In the genomic region with DNA sequence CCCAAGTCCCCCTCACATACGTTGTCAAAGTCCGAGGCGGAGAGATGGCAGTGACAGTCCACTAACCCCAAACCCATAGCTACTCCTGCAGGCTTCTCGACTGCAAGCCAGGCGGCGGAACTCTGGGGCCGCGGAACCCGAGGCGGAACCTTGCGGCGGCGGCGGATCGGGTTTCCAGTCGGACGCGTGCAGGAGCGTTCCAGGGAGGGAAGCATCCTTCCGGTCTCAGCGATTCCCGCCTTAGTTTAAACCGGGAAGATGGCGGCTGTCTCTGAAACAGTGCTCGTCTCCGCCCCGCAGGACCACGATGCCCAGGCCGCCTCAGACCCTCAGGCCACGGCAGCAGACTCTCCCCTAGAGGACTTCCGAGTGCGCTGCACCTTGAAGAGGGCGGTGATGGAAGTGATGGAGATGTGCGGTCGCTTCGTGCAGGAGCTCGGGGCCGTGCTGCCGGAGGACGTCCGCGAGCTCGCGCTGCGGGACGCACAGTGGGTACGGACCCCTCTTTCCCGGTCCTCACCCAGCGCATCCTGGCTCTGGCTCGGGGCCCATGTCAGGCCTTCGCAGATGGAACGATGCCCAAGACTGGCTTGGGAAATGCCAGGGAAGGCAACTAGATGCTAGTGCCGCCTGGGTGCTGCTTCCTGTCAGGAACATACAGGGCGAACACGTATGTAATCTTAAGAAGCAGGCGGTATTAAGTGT, we compare ENCODE assay signal across 8 mouse cellular contexts. TPM values are rescaled to one million over a fixed set of nuclear protein-coding genes. Genes with fewer than 3 reads are reported as not detected.
A peak's percentile ranks its signal among the peaks of the same experiment; 100 is the strongest.
DNase-seq lines count a peak whose midpoint lies in the region; ATAC-seq and TF ChIP-seq lines count a peak whose summit lies in the region.

A gene (minus strand): TSS at position 152 of the 705 bp plus-strand sequence.
A gene (plus strand): TSS at position 232 of the 705 bp plus-strand sequence.

- TF ChIP-seq CTCF in stomach, postnatal 0 days (IDR thresholded peaks at IDR 0.05; ENCODE audit: low read depth) = peak; percentile 63

- H3K27ac ChIP-seq in forebrain, embryonic 13.5 days = peak within 1 kb of the TSS; percentile 66
- H3K27ac ChIP-seq in liver, embryonic 16.5 days (ENCODE audit: low read length) = peak within 1 kb of the TSS; percentile 58
- no peak within 1 kb of the TSS for H3K27ac ChIP-seq in neural tube, embryonic 12.5 days
- H3K27ac ChIP-seq in stomach, postnatal 0 days (replicated peaks) = peak within 1 kb of the TSS; percentile 46; the same call in 1 of the 2 replicates

- no peaks in the 10 kb centered on the region for H3K9me3 ChIP-seq in forebrain, embryonic 13.5 days (replicated peaks)
- no peaks in the 10 kb centered on the region for H3K9me3 ChIP-seq in liver, embryonic 16.5 days (replicated peaks; ENCODE audit: control insufficient read depth, low read length)
- no peaks in the 10 kb centered on the region for H3K9me3 ChIP-seq in neural tube, embryonic 12.5 days
- H3K9me3 ChIP-seq in stomach, postnatal 0 days (ENCODE audit: control insufficient read depth, low read length) = no peaks in the 10 kb centered on the region

- H3K4me3 ChIP-seq in forebrain, embryonic 13.5 days = peak within 1 kb of the TSS; percentile 89
- H3K4me3 ChIP-seq in liver, embryonic 16.5 days (ENCODE audit: low read depth, low read length) = peak within 1 kb of the TSS; percentile 79
- peak within 1 kb of the TSS; percentile 85 for H3K4me3 ChIP-seq in neural tube, embryonic 12.5 days
- H3K4me3 ChIP-seq in stomach, postnatal 0 days (ENCODE audit: low read depth, low read length) = peak within 1 kb of the TSS; percentile 68

- TF ChIP-seq EP300 in stomach, postnatal 0 days (optimal IDR thresholded peaks at IDR 0.05) = no peak

- DNase-seq in ES-CJ7 (ENCODE audit: low read depth, low spot score) = peak; percentile 91
- peak; percentile 94 to 96 for DNase-seq in heart, postnatal 10 days
- DNase-seq in kidney, postnatal 4 days = peak; percentile 93 to 94
- DNase-seq in stomach, postnatal 0 days (ENCODE audit: low spot score) = peak; percentile 90

- ATAC-seq in cerebellum, adult (ENCODE audit: insufficient number of reproducible peaks, low FRiP score, low TSS enrichment) = peak; percentile 90
- peak; percentile 93 for ATAC-seq in forebrain, embryonic 13.5 days
- ATAC-seq in liver, embryonic 16.5 days (ENCODE audit: low read depth) = peak; percentile 92
- ATAC-seq in neural tube, embryonic 12.5 days (ENCODE audit: low FRiP score, low read depth) = peak; percentile 91
- ATAC-seq in stomach, postnatal 0 days (ENCODE audit: low FRiP score, low TSS enrichment) = peak; percentile 93

- intact Hi-C loops in heart, postnatal 10 days (cut with DNase I) = loop anchor here (1.0 kb wide), 1 partner anchor 36 kb away; no protein-coding TSS in a partner anchor

- under 1% methylated on average over 56 of the region's 56 CpGs for WGBS in forebrain, embryonic 13.5 days
- under 1% methylated on average over 56 of the region's 56 CpGs for WGBS in liver, embryonic 16.5 days (ENCODE audit: insufficient replicate concordance)
- WGBS in neural tube, embryonic 12.5 days = under 1% methylated on average over 56 of the region's 56 CpGs
- under 1% methylated on average over 56 of the region's 56 CpGs for WGBS in stomach, postnatal 0 days

- no peaks in the 10 kb centered on the region for H3K27me3 ChIP-seq in forebrain, embryonic 13.5 days
- H3K27me3 ChIP-seq in liver, embryonic 16.5 days (ENCODE audit: control insufficient read depth, insufficient read depth, low read depth, low read length) = no peaks in the 10 kb centered on the region
- no peaks in the 10 kb centered on the region for H3K27me3 ChIP-seq in neural tube, embryonic 12.5 days (replicated peaks)
- H3K27me3 ChIP-seq in stomach, postnatal 0 days (ENCODE audit: control insufficient read depth, insufficient read depth, low read length) = no peaks in the 10 kb centered on the region

- peaks cover 19% of the 10 kb centered on the region for H3K4me1 ChIP-seq in forebrain, embryonic 13.5 days
- H3K4me1 ChIP-seq in liver, embryonic 16.5 days (ENCODE audit: control insufficient read depth, low read depth, low read length) = peaks cover 21% of the 10 kb centered on the region
- H3K4me1 ChIP-seq in neural tube, embryonic 12.5 days = peaks cover 10% of the 10 kb centered on the region
- peaks cover 3% of the 10 kb centered on the region; the same call in 1 of the 2 replicates for H3K4me1 ChIP-seq in stomach, postnatal 0 days (replicated peaks; ENCODE audit: control insufficient read depth, insufficient read depth)

- H3K9ac ChIP-seq in forebrain, embryonic 13.5 days = peak within 1 kb of the TSS; percentile 74
- peak within 1 kb of the TSS; percentile 85 for H3K9ac ChIP-seq in liver, embryonic 16.5 days (ENCODE audit: low read depth, low read length)
- peak within 1 kb of the TSS; percentile 72 for H3K9ac ChIP-seq in neural tube, embryonic 12.5 days
- H3K9ac ChIP-seq in stomach, postnatal 0 days (ENCODE audit: low read length) = peak within 1 kb of the TSS; percentile 83

- H3K36me3 ChIP-seq in forebrain, embryonic 13.5 days (ENCODE audit: poor library complexity, severe bottlenecking) = peaks cover 20% of the 10 kb centered on the region
- peaks cover 7% of the 10 kb centered on the region for H3K36me3 ChIP-seq in liver, embryonic 16.5 days (ENCODE audit: control insufficient read depth, insufficient read depth)
- H3K36me3 ChIP-seq in neural tube, embryonic 12.5 days = peaks cover 12% of the 10 kb centered on the region
- no peaks in the 10 kb centered on the region for H3K36me3 ChIP-seq in stomach, postnatal 0 days (ENCODE audit: control insufficient read depth, insufficient read depth, low read length)

- H3K4me2 ChIP-seq in forebrain, embryonic 13.5 days = peak within 1 kb of the TSS; percentile 87
- peak within 1 kb of the TSS; percentile 88 for H3K4me2 ChIP-seq in liver, embryonic 16.5 days (ENCODE audit: low read depth, low read length)
- peak within 1 kb of the TSS; percentile 92 for H3K4me2 ChIP-seq in neural tube, embryonic 12.5 days (replicated peaks)
- peak within 1 kb of the TSS; percentile 91 for H3K4me2 ChIP-seq in stomach, postnatal 0 days (replicated peaks; ENCODE audit: low read depth)

RNA-seq across cellular contexts. Expression of the first gene that starts in this region (rescaled TPM):
- 10.5 and 12.5 TPM in 2 replicates for polyA plus RNA-seq in forebrain, embryonic 13.5 days (2015; fragmentation: Nextera tagmentation; extraction: Ambion mirVana)
- 10 to 100 TPM; 20.6 to 26.8 TPM for total RNA-seq in heart, postnatal 10 days (2021)
- 5.9 and 6.4 TPM in 2 replicates for polyA plus RNA-seq in liver, embryonic 16.5 days (2015; fragmentation: Nextera tagmentation; extraction: Ambion mirVana)
- 13.8 and 14.8 TPM in 2 replicates for polyA plus RNA-seq in neural tube, embryonic 12.5 days (2016; fragmentation: Nextera tagmentation; extraction: Ambion mirVana)
- polyA plus RNA-seq in stomach, postnatal 0 days (2015; fragmentation: Nextera tagmentation; extraction: Ambion mirVana) = 8.9 and 11.7 TPM in 2 replicates

RNA-seq across cellular contexts. Expression of the second gene that starts in this region (rescaled TPM):
- 19.7 and 20.8 TPM in 2 replicates for polyA plus RNA-seq in forebrain, embryonic 13.5 days (2015; fragmentation: Nextera tagmentation; extraction: Ambion mirVana)
- total RNA-seq in heart, postnatal 10 days (2021) = 1 to 10 TPM; 2.3 to 2.7 TPM
- polyA plus RNA-seq in liver, embryonic 16.5 days (2015; fragmentation: Nextera tagmentation; extraction: Ambion mirVana) = 12.7 and 13.5 TPM in 2 replicates
- polyA plus RNA-seq in neural tube, embryonic 12.5 days (2016; fragmentation: Nextera tagmentation; extraction: Ambion mirVana) = 14.5 and 15.2 TPM in 2 replicates
- 3.5 and 5.2 TPM in 2 replicates for polyA plus RNA-seq in stomach, postnatal 0 days (2015; fragmentation: Nextera tagmentation; extraction: Ambion mirVana)
